Mouse (Mus musculus) brain, embryonic 14.5 days (tissue): Measurements from ENCODE around the gene Lcor.

Experiments
- CTCF ChIP-seq: fragments of 200-500 bp; IDR thresholded peaks from 2 replicates; pipeline ENCODE4 v1.5.1; 2012; ENCODE audit warnings: inconsistent platforms, mild to moderate bottlenecking, moderate library complexity, borderline replicate concordance; ENCODE audit not compliant: insufficient read depth, insufficient read length; ENCODE audit errors: extremely low read depth
- POLR2A ChIP-seq: fragments of 200-500 bp; IDR thresholded peaks from 2 replicates; pipeline ENCODE4 v1.6.1; 2012; ENCODE audit warnings: mild to moderate bottlenecking, inconsistent platforms, borderline replicate concordance; ENCODE audit not compliant: poor library complexity, insufficient read depth, insufficient read length, severe bottlenecking; ENCODE audit errors: extremely low read depth

DNA sequence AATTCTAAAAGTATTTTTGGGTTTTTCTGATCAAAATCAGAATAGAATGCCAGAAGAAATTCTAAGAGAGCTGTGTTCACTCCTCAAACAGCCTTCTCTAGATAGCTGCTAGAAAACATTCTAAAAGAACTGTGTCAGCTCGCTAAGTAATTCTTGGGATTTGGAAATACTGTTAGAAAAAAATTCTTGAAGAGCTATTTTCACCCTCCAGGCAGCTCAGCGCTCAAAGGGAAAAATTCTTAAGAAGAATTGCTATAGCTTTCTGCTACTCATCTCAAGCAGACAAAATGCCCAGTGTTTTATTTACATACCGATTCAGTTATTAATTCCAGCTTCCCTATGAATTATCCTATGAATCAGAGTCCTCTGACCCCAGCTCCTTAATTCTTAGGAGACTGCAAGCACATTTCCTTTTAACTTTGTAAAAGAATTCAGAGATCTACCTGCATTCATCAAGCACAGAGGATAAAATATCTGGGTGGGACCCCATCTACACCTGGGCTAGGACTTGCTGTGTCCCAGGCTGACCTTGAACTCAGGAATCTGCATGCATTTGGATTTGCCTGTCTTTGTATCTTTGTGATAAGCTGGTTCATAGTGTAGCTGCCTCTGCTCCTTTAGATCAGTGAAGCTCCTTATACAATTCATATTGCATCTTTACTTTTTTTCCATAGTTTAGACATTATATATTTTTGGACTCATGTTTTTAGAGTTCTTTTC, 5.7 kb upstream of the Lcor start:
- no peak for TF ChIP-seq POLR2A
- TF ChIP-seq CTCF: no peak
